Mouse (Mus musculus) liver, embryonic 14.5 days (tissue): ENCODE results near the gene Capn9.

Experiments
- CTCF ChIP-seq: IDR thresholded peaks from 2 replicates; pipeline ENCODE4 v1.5.1; 2016; ENCODE audit warnings: antibody characterized with exemption, low read depth, control low read depth
- EP300 ChIP-seq: IDR thresholded peaks from 2 replicates; pipeline ENCODE4 v1.6.1; 2016; ENCODE audit warnings: antibody characterized with exemption, low read depth

DNA sequence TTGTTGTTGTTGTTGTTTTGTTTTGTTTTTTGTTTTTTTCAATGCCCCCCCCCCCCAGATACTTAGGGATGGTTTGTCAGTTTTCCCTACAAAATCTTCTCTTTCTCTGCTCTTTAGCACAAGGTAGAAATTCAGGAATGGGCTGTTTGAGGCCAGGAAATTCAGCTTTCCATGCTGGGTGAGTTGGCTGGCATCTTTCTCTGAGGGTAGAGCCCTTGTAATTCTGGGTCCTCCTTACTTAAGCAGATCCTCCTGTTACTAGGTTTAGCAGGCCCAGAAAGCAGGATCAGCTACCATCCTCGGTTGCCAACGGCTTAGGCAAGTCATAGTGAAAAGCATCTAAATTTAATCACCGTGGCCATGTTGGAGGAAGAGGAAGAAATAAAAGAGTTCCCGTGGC lies 55.0 kb downstream of the Capn9 start:
- TF ChIP-seq EP300 (no peak), CTCF (no peak)
